Mouse (Mus musculus): ENCODE measurements at regions not wholly inside any gene's neighbourhood (a gene's known extent, or its start where the extent isn't known, plus 50 kb on each side); places are given as distances from the start of the nearest gene placed in this dataset.

DNA sequence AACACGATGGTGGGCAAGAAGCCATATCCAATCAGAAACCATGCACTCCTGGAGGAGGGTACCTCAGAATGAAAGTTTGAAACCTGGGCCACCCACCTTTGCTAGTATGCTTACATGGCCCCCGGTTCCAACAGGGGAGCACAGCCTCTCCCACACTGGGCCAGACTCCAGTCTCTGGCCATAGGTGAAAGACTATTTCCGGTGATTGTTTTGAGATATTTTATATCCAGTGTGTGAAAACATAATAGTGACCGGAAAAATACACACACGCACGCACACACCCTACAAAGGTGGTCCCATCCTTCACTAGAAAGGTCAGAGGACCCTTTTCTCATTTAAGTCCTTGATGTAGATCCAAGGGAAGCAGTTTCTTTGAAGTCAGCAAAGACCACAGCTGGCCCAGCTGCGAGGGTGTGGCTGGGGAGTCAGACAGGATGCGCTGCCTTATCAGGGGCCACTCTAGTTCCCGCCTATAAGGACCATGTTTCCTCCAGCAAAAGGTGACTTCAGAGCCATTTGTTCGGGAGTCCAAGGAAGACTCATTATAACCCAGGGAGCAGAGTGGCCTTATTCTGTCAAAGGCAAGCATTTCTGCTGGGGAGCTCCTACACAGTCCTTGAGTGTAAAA, 206.0 kb downstream of the Zfp36l1 start:
- TF ChIP-seq GATA1 (IDR thresholded peaks at IDR 0.05; ENCODE audit: borderline replicate concordance, low read length) (no peak), CTCF (IDR thresholded peaks at IDR 0.05; ENCODE audit: low read depth, low read length) (no peak), POLR2AphosphoS5 (IDR thresholded peaks at IDR 0.05; ENCODE audit: insufficient replicate concordance, low read depth, low read length) (no peak), TAL1 (conservative IDR thresholded peaks at IDR 0.05; ENCODE audit: low read depth, low read length) (no peak)
